Mouse (Mus musculus) megakaryocyte-erythroid progenitor cell, adult 5-6 weeks (primary cell): Measurements from ENCODE around the gene Rbm8a2. TPM values are rescaled to one million over a fixed set of nuclear protein-coding genes. Genes with fewer than 3 reads are reported as not detected.

ENCODE experiments used
- ATAC-seq: replicated peaks from 2 replicates; pipeline ENCODE4 v1.8.0; 2016; ENCODE audit warnings: mild to moderate bottlenecking, inconsistent platforms; ENCODE audit not compliant: severe bottlenecking, poor library complexity, low FRiP score, low TSS enrichment
- total RNA-seq, 2 experiments: library from RNA; stranded (forward) in 1 of 2; stranded (reverse) in 1 of 2; fragments of 200-1000, 215-1000 nt in 1 of 2; fragments of >200 nt in 1 of 2; fragmentation: Nextera tagmentation in 1 of 2; gene quantifications; 2 replicates each; pipeline ENCODE4 v1.2.3; 2014 to 2017

Gene Rbm8a2
- total RNA-seq, 2 experiments from 2014 or later = 0.28 to 0.42 TPM

DNA sequence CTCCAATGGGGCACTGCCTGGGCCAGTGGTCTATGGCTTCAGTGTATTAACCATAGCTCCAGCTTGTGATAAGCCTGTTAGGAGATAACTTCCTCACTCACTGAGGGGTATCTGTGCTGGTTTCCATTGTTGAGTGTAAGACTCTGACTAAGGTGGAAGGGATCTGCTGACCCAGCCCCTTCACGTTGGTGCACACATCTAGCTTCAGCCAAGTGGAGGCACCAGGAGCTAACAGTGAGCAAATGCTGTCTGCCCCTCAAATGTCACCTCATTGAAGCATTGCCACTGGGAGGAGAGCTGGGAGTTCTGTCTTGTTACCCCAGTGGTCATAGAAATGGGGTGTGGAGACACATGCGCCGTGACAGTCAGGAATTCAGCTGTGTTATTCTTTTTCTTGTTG, 40.2 kb downstream of the Rbm8a2 start:
- ATAC-seq = no peak

DNA sequence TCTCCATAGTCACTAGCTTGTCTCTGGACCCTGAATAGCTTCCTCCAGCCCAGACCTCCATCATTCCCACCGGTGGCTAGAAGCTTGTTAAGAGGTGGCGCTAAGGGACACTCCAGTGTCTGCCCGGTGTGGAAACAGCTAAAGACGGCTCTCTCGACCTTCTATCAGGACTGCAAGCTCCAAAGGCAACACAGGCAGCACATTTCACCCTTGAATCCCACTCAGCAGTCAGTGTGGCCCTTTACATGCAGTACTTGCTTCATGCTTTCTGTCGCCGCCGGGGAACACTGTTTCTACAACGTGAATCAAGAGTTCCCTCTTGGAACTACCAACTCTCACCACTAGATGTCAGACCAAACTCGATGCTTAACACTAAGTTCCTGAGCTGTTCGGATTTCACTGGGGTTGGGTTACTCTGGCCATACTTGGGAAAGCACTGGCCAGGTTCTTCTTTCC, 42.6 kb downstream of the Rbm8a2 start:
- ATAC-seq = peak; percentile 97

DNA sequence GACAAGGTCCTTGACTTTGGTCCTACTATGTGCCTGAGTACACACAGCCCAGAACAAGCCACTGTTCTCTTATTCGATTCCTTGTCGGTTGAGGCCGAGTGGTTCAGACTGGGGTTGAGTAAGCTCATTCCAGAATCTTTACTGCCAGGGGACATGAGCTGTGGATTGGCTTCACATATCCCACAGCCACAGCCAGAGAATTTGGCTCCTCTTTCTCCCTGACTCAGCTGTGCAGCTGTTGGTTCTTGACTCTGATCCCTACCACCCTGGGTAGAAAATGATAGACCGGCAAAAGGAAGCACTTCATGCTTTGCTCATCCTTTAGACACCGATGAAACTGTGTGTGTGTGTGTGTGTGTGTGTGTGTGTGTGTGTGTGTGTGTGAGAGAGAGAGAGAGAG, 47.5 kb downstream of the Rbm8a2 start:
- ATAC-seq = no peak

Other genes starting within 250 kb of the Rbm8a2 start
- gene Exo1, start 98.5 kb downstream of the Rbm8a2 start, total RNA-seq (2014; fragmentation: Nextera tagmentation) = 60.4 and 84.6 TPM in 2 replicates
- gene Exo1, start 98.5 kb downstream of the Rbm8a2 start, total RNA-seq (2017) = 40.3 and 44.2 TPM in 2 replicates
- 1.1 TPM in 1 of 2 replicates, not detected in the other for gene Gm38100, start 58.8 kb downstream of the Rbm8a2 start, total RNA-seq (2014; fragmentation: Nextera tagmentation)
- gene Gm38100, start 58.8 kb downstream of the Rbm8a2 start, total RNA-seq (2017) = not detected in 2 replicates